Mouse (Mus musculus) T-cell, adult 2 months (primary cell): ENCODE data around the gene Gm21973.

Experiments
- DNase-seq: peaks from one replicate; pipeline ENCODE4 v3.0.0; 2022; ENCODE audit warnings: low spot score

Gene Gm21973

GRCm38 (mm10) chr15:10400415-10400814 is 75.2 kb downstream of the Gm21973 start:
- DNase-seq, result no peak

GRCm38 (mm10) chr15:10409842-10410241 is 84.7 kb downstream of the Gm21973 start:
- no peak for DNase-seq

- no peak for DNase-seq
Observed at GRCm38 (mm10) chr15:10410881-10411280, 85.7 kb downstream of the Gm21973 start.

- DNase-seq, result no peak
Observed at GRCm38 (mm10) chr15:10413656-10414055, 88.5 kb downstream of the Gm21973 start.

GRCm38 (mm10) chr15:10421138-10421784 is 96.1 kb downstream of the Gm21973 start:
- DNase-seq, result no peak

GRCm38 (mm10) chr15:10421785-10422144 is 96.6 kb downstream of the Gm21973 start:
- DNase-seq, result no peak
